Mouse (Mus musculus) olfactory bulb, adult 2 months (tissue): Measurements from ENCODE around the gene Map2k7.
A peak's percentile ranks its signal among the peaks of the same experiment; 100 is the strongest.

Source experiments
- CTCF ChIP-seq: fragments of 200-500 bp; IDR thresholded peaks from 2 replicates; pipeline ENCODE4 v1.5.1; 2012; ENCODE audit warnings: low read depth, mild to moderate bottlenecking, low read length, moderate library complexity; ENCODE audit not compliant: insufficient read depth
- POLR2A ChIP-seq: fragments of 200-500 bp; IDR thresholded peaks from 2 replicates; pipeline ENCODE4 v1.6.1; 2012; ENCODE audit warnings: mild to moderate bottlenecking, low read depth, low read length, moderate library complexity; ENCODE audit not compliant: insufficient read depth

GRCm38 (mm10) chr8:4238434-4239192 is at the start of gene Map2k7, which contains the start of gene Gm49320:
- TF ChIP-seq POLR2A (peak; percentile 52; the same call in 1 of the 2 replicates), CTCF (peak; percentile 61)
